Mouse (Mus musculus): ENCODE data around the gene Itgb5. TPM values are rescaled to one million over a fixed set of nuclear protein-coding genes. Genes with fewer than 3 reads are reported as not detected.

Itgb5 gene
- 13.7 and 14.1 TPM in 2 replicates for polyA plus RNA-seq (2012; rRNA removed)
- polyA plus RNA-seq (2014; fragmentation: Nextera tagmentation; extraction: Ambion mirVana): 10.8 and 13.9 TPM in 2 replicates

DNA sequence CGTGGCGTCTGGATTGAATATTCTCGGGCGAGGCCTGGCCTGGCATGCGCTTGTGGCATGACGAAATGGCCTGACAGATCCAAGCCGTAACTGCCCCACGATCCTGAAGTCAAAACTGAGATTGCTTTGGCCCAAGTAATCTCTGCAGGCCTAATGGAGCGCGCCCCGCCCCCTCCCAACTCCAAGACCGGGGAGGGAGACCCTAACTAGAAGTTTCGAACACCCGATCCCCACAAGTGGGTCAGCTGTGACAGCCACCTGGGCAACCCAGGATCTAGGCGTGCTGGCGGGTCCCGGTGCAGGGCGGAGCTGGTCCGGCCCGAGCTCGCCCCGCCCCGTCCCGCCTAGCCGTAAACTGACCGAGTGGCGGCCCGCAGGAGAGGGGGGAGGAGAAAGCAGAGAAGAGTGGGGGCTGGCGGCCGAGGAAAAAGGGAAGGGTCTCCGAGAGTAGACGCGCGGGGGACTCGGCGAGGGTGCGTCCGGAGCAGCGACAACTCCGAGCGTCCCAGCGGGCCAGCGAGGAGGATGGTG lies at the start of gene Itgb5:
TSS of gene Itgb5 (plus strand) at position 365 of the 531 bp plus-strand sequence.
- H3K4me3 ChIP-seq (ENCODE audit: insufficient read depth in 1 of 2, low read depth in 2 of 2, low read length in 2 of 2): peak within 1 kb of the TSS; percentile 54 to 60
- no peak for DNase-seq (ENCODE audit: low read depth in 3 of 3, low spot score in 3 of 3)

GRCm38 (mm10) chr16:33781789-33782728 lies 47.4 kb upstream of the Itgb5 start:
- H3K4me1 ChIP-seq (replicated peaks; ENCODE audit: control insufficient read depth in 2 of 2, insufficient read depth in 2 of 2, low read length in 1 of 2): peaks cover 3 to 34% of the 10 kb centered on the region in 2 experiments
- H3K4me3 ChIP-seq (ENCODE audit: insufficient read depth in 1 of 2, low read depth in 2 of 2, low read length in 2 of 2): no peak overlapping the region
- no peaks in the 10 kb centered on the region for H3K36me3 ChIP-seq (replicated peaks; ENCODE audit: control insufficient read depth, insufficient read depth, low read depth)
- ATAC-seq (ENCODE audit: insufficient read depth) (peak; percentile 74; the same call in 1 of the 2 replicates), DNase-seq (ENCODE audit: low read depth in 3 of 3, low spot score in 3 of 3) (no peak)
- WGBS (ENCODE audit: insufficient replicate concordance): 19% methylated on average over 5 of the region's 5 CpGs
- no peak overlapping the region for H3K4me2 ChIP-seq (ENCODE audit: low read depth)
- no peak overlapping the region for H3K27ac ChIP-seq
- no peak overlapping the region; the same call in 1 of the 2 replicates for H3K9ac ChIP-seq (replicated peaks)
- H3K9me3 ChIP-seq (ENCODE audit: control insufficient read depth, low read length): no peaks in the 10 kb centered on the region
- H3K27me3 ChIP-seq (ENCODE audit: control insufficient read depth, insufficient read depth, low read length): no peaks in the 10 kb centered on the region
- TF ChIP-seq CTCF (IDR thresholded peaks at IDR 0.05; ENCODE audit: low read depth): no peak
- TF ChIP-seq EP300 (IDR thresholded peaks at IDR 0.05; ENCODE audit: low read depth): no peak; the same call in 1 of the 2 replicates

More for the DNA sequence above, at the start of gene Itgb5:
- Histone ChIP-seq H3K9me3 (ENCODE audit: control insufficient read depth, low read length) (no peaks in the 10 kb centered on the region), H3K9ac (replicated peaks) (peak within 1 kb of the TSS; percentile 33; the same call in 1 of the 2 replicates), H3K36me3 (replicated peaks; ENCODE audit: control insufficient read depth, insufficient read depth, low read depth) (no peaks in the 10 kb centered on the region), H3K27ac (no peak within 1 kb of the TSS), H3K27me3 (ENCODE audit: control insufficient read depth, insufficient read depth, low read length) (peaks cover 46% of the 10 kb centered on the region), H3K4me2 (ENCODE audit: low read depth) (peak within 1 kb of the TSS; percentile 47), H3K4me1 (replicated peaks; ENCODE audit: control insufficient read depth in 2 of 2, insufficient read depth in 2 of 2, low read length in 1 of 2) (peaks cover 0 to 9% of the 10 kb centered on the region in 2 experiments; a peak in 2 of 4 replicates)
- ATAC-seq (ENCODE audit: insufficient read depth): peak; percentile 57; the same call in 1 of the 2 replicates
- 2% methylated on average over 35 of the region's 43 CpGs for WGBS (ENCODE audit: insufficient replicate concordance)
- TF ChIP-seq EP300 (IDR thresholded peaks at IDR 0.05; ENCODE audit: low read depth) (no peak), CTCF (IDR thresholded peaks at IDR 0.05; ENCODE audit: low read depth) (no peak)

DNA sequence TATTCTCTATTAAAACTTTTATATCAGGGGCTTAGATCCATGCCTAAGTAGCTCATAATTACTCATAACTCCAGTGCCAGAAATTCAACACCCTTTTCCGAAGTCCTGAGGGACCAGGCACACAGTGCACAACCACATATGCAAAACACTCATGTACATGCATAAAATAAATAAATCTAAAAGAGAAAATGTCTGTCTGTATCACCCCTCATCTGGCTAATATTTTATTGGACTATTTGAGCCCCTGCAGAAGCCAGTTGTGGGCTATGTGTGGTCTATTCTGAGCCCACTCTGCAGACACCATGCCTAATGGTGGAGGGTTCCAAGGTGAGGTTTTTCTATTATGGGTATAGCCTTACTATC lies 46.8 kb upstream of the Itgb5 start:
- Histone ChIP-seq H3K36me3 (replicated peaks; ENCODE audit: control insufficient read depth, insufficient read depth, low read depth) (no peaks in the 10 kb centered on the region), H3K9me3 (ENCODE audit: control insufficient read depth, low read length) (no peaks in the 10 kb centered on the region), H3K4me3 (ENCODE audit: insufficient read depth in 1 of 2, low read depth in 2 of 2, low read length in 2 of 2) (no peak overlapping the region), H3K27me3 (ENCODE audit: control insufficient read depth, insufficient read depth, low read length) (no peaks in the 10 kb centered on the region), H3K4me2 (ENCODE audit: low read depth) (no peak overlapping the region), H3K9ac (replicated peaks) (no peak overlapping the region), H3K4me1 (replicated peaks; ENCODE audit: control insufficient read depth in 2 of 2, insufficient read depth in 2 of 2, low read length in 1 of 2) (peaks cover 3 to 38% of the 10 kb centered on the region in 2 experiments), H3K27ac (no peak overlapping the region)
- DNase-seq (ENCODE audit: low read depth in 3 of 3, low spot score in 3 of 3) (no peak), ATAC-seq (ENCODE audit: insufficient read depth) (no peak)
- WGBS (ENCODE audit: insufficient replicate concordance): 30% methylated on average over 1 of the region's 1 CpGs
- TF ChIP-seq CTCF (IDR thresholded peaks at IDR 0.05; ENCODE audit: low read depth): no peak
- no peak for TF ChIP-seq EP300 (IDR thresholded peaks at IDR 0.05; ENCODE audit: low read depth)

GRCm38 (mm10) chr16:33784547-33784946 lies 44.9 kb upstream of the Itgb5 start:
- H3K36me3 ChIP-seq (replicated peaks; ENCODE audit: control insufficient read depth, insufficient read depth, low read depth): no peaks in the 10 kb centered on the region
- H3K9me3 ChIP-seq (ENCODE audit: control insufficient read depth, low read length): no peaks in the 10 kb centered on the region
- H3K4me2 ChIP-seq (ENCODE audit: low read depth): no peak overlapping the region
- ATAC-seq (ENCODE audit: insufficient read depth) (no peak), DNase-seq (ENCODE audit: low read depth in 3 of 3, low spot score in 3 of 3) (no peak)
- TF ChIP-seq CTCF (IDR thresholded peaks at IDR 0.05; ENCODE audit: low read depth): no peak
- no peak for TF ChIP-seq EP300 (IDR thresholded peaks at IDR 0.05; ENCODE audit: low read depth)
- peaks cover 3 to 37% of the 10 kb centered on the region in 2 experiments for H3K4me1 ChIP-seq (replicated peaks; ENCODE audit: control insufficient read depth in 2 of 2, insufficient read depth in 2 of 2, low read length in 1 of 2)
- H3K9ac ChIP-seq (replicated peaks): no peak overlapping the region
- WGBS (ENCODE audit: insufficient replicate concordance): 7% methylated on average over 1 of the region's 1 CpGs
- H3K27ac ChIP-seq: no peak overlapping the region
- no peak overlapping the region for H3K4me3 ChIP-seq (ENCODE audit: insufficient read depth in 1 of 2, low read depth in 2 of 2, low read length in 2 of 2)
- no peaks in the 10 kb centered on the region for H3K27me3 ChIP-seq (ENCODE audit: control insufficient read depth, insufficient read depth, low read length)

Data from liver, embryonic 14.5 days (tissue).